Mouse (Mus musculus) kidney, embryonic 16.5 days (tissue): Measurements from ENCODE around the gene Megf11. TPM values are rescaled to one million over a fixed set of nuclear protein-coding genes. Genes with fewer than 3 reads are reported as not detected.

ENCODE experiments used
- ATAC-seq: fragments of 200-750 bp; cut with Nextera tagmentation; 2 replicates; pipeline ENCODE4 v1.8.0; 2017; ENCODE audit warnings: moderate TSS enrichment; ENCODE audit not compliant: low FRiP score, low TSS enrichment
- H3K27ac ChIP-seq: fragments of 300-500 bp; sonication (generic); 2 replicates; pipeline ENCODE4 v1.5.1; 2014; ENCODE audit warnings: low read length
- H3K27me3 ChIP-seq: fragments of 300-500 bp; sonication (generic); 2 replicates; pipeline ENCODE4 v1.6.1; 2014; ENCODE audit warnings: low read length, control low read depth, mixed read lengths; ENCODE audit not compliant: insufficient read depth
- H3K36me3 ChIP-seq: fragments of 300-500 bp; sonication (generic); 2 replicates; pipeline ENCODE4 v1.6.1; 2014; ENCODE audit warnings: low read length, control low read depth, mixed read lengths; ENCODE audit not compliant: insufficient read depth
- H3K4me1 ChIP-seq: fragments of 300-500 bp; sonication (generic); 2 replicates; pipeline ENCODE4 v1.6.1; 2014; ENCODE audit warnings: low read length, control low read depth, mixed read lengths; ENCODE audit not compliant: insufficient read depth
- H3K4me2 ChIP-seq: fragments of 300-500 bp; sonication (generic); replicated peaks from 2 replicates; pipeline ENCODE4 v1.6.1; 2014; ENCODE audit warnings: low read depth, low read length
- H3K4me3 ChIP-seq: fragments of 300-500 bp; sonication (generic); 2 replicates; pipeline ENCODE4 v1.5.1; 2014; ENCODE audit warnings: mild to moderate bottlenecking, low read length
- H3K9ac ChIP-seq: fragments of 300-500 bp; sonication (generic); replicated peaks from 2 replicates; pipeline ENCODE4 v1.6.1; 2014; ENCODE audit warnings: low read length
- H3K9me3 ChIP-seq: fragments of 300-500 bp; sonication (generic); 2 replicates; pipeline ENCODE4 v1.6.1; 2016; ENCODE audit warnings: low read length, control low read depth
- WGBS: fragments of 180-500 bp; shearing (Covaris S2); extraction: QIAGEN DNeasy Blood & Tissue Kit; methylation state at CpG from one replicate; pipeline ENCODE4 v1.1.7; 2014; 5-methylcytosine and 5-hydroxymethylcytosine counted together
- polyA plus RNA-seq: library from polyadenylated mRNA; unstranded; fragments of >200 nt; fragmentation: Nextera tagmentation; extraction: Ambion mirVana; gene quantifications from 2 replicates; pipeline ENCODE4 v1.2.1, GENCODE M21; 2015

Gene Megf11
- polyA plus RNA-seq, 1 experiment from 2014 or later: 4.7 TPM

GRCm38 (mm10) chr9:64612984-64613649 lies 227.7 kb downstream of the Megf11 start:
- H3K4me3 ChIP-seq: no peak overlapping the region
- no peak for ATAC-seq
- peaks cover 10% of the 10 kb centered on the region; the same call in 1 of the 2 replicates for H3K4me1 ChIP-seq
- H3K36me3 ChIP-seq: no peaks in the 10 kb centered on the region
- no peaks in the 10 kb centered on the region for H3K9me3 ChIP-seq
- no peak overlapping the region for H3K4me2 ChIP-seq
- no peak overlapping the region for H3K27ac ChIP-seq
- WGBS: 55% methylated on average over 7 of the region's 7 CpGs
- no peaks in the 10 kb centered on the region for H3K27me3 ChIP-seq
- H3K9ac ChIP-seq: no peak overlapping the region

DNA sequence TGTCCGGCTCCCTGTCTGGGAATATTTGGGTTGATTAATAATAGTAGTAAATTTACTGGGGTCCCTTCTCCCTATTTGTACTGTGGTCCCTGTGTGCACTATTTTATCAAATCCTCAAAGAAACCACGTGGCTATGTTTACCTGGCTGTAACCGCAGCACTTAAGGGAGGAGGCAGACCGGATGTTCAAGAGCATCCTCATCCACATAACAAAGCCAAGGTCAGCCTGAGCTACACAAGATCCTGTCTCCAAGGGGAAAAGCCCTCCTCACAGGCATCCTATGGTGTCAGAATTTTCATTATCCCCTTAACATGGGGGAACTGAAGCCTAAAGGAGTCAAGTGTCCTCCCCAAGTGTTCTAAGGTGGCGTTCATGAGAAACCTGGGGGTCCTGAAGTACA lies 232.0 kb downstream of the Megf11 start:
- Histone ChIP-seq H3K9me3 (no peaks in the 10 kb centered on the region), H3K27me3 (no peaks in the 10 kb centered on the region), H3K4me1 (peaks cover 23% of the 10 kb centered on the region; the same call in 1 of the 2 replicates), H3K4me2 (no peak overlapping the region), H3K36me3 (no peaks in the 10 kb centered on the region), H3K27ac (no peak overlapping the region), H3K4me3 (no peak overlapping the region), H3K9ac (no peak overlapping the region)
- WGBS: 54% methylated on average over 5 of the region's 5 CpGs
- no peak for ATAC-seq

GRCm38 (mm10) chr9:64618433-64618832 lies 233.0 kb downstream of the Megf11 start:
- 55% methylated on average over 3 of the region's 3 CpGs for WGBS
- no peak for ATAC-seq
- no peak overlapping the region for H3K9ac ChIP-seq
- no peaks in the 10 kb centered on the region for H3K36me3 ChIP-seq
- peak overlapping the region; percentile 27 for H3K27ac ChIP-seq
- H3K4me2 ChIP-seq: no peak overlapping the region
- no peaks in the 10 kb centered on the region for H3K9me3 ChIP-seq
- no peaks in the 10 kb centered on the region; the same call in 1 of the 2 replicates for H3K27me3 ChIP-seq
- H3K4me1 ChIP-seq: peaks cover 19% of the 10 kb centered on the region; the same call in 1 of the 2 replicates
- no peak overlapping the region for H3K4me3 ChIP-seq

GRCm38 (mm10) chr9:64619440-64619839 lies 234.0 kb downstream of the Megf11 start:
- Histone ChIP-seq H3K9ac (no peak overlapping the region), H3K27ac (peak overlapping the region; percentile 66), H3K4me3 (no peak overlapping the region), H3K9me3 (no peaks in the 10 kb centered on the region), H3K27me3 (no peaks in the 10 kb centered on the region; the same call in 1 of the 2 replicates), H3K4me1 (peaks cover 19% of the 10 kb centered on the region; the same call in 1 of the 2 replicates), H3K4me2 (no peak overlapping the region), H3K36me3 (no peaks in the 10 kb centered on the region)
- WGBS: 50% methylated on average over 10 of the region's 10 CpGs
- ATAC-seq: peak; percentile 74; the same call in 1 of the 2 replicates

DNA sequence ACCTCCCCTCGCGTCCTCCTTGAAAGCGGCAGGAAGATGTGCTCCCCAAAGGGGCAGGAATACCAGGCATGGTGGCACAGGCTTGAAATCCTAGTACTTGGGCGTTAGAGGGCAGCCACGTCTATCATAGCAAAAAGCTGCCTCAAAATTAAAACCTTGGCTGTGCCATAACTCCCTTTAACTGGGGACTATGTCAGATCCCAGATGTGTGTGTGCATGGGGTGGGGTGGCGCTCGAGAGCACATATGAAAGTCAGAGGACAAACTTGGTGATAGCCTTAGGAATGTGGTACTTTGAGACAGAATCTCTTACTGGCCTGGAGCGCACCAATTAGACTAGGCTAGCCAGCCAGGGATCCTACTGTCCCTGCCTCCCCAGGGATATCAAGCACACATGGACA lies 235.2 kb downstream of the Megf11 start:
- Histone ChIP-seq H3K4me3 (no peak overlapping the region), H3K9ac (no peak overlapping the region), H3K4me2 (no peak overlapping the region), H3K4me1 (peaks cover 19% of the 10 kb centered on the region; the same call in 1 of the 2 replicates), H3K36me3 (no peaks in the 10 kb centered on the region), H3K9me3 (no peaks in the 10 kb centered on the region), H3K27me3 (no peaks in the 10 kb centered on the region; the same call in 1 of the 2 replicates), H3K27ac (no peak overlapping the region)
- no peak for ATAC-seq
- 56% methylated on average over 8 of the region's 8 CpGs for WGBS

DNA sequence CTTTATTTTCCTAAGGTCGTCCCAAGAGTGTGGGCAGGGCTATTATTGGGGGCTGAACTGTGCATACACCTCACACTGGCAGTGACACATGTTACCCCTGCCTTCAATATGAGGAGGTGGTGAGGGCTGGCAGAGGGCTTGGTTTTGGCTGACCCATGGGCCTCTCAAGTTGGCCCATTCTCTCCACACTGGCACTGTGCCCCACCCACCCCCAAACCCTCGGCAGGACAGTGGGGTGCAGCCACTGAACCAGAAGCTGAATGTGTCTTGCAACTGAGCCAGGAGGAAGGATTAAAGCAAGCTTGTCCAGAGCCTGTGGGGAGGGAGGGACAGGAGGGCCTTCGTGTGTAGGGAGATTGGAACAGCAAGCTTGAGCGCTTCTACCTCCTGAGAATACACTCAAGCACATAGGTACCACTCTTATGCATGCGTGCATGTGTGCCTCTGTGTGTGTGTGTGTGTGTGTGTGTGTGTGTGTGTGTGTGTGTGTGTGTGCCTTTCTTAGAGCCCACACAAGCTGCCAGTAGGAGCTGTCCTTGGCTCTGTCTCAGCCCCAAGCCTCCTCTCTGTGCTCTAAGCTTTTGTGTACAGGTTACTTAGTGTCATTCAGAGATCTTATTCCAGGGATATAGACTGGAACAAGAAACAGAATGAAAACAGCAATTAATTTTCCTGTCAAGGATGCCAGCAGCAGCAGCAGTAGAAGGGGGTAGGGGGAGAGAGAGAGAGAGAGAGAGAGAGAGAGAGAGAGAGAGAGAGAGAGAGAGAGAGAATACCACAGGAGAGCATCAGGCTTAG lies 236.3 kb downstream of the Megf11 start:
- Histone ChIP-seq H3K4me2 (no peak overlapping the region), H3K27ac (no peak overlapping the region), H3K4me3 (no peak overlapping the region), H3K4me1 (peaks cover 19% of the 10 kb centered on the region; the same call in 1 of the 2 replicates), H3K36me3 (no peaks in the 10 kb centered on the region), H3K9me3 (no peaks in the 10 kb centered on the region), H3K9ac (no peak overlapping the region), H3K27me3 (no peaks in the 10 kb centered on the region; the same call in 1 of the 2 replicates)
- no peak for ATAC-seq
- 52% methylated on average over 5 of the region's 5 CpGs for WGBS

DNA sequence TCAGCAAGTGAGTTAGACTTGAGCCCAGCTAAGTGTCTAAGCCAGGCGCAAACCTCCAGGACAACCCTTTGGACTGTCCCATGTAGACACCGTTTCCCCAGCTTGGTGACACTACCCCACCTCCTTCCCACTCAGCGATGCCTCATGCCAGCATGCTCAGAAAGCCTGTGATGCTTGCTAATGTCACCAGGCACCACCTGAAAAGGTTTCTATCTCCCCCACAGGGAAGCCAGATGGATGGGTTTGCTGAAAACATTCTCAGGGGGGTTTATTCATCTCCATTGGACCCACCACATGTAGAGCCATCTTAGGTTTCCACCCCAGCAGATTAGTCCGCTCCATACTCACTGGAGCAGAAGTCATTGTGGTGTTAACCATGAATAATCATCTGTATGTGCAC lies 237.9 kb downstream of the Megf11 start:
- no peaks in the 10 kb centered on the region; the same call in 1 of the 2 replicates for H3K27me3 ChIP-seq
- no peaks in the 10 kb centered on the region for H3K9me3 ChIP-seq
- H3K36me3 ChIP-seq: no peaks in the 10 kb centered on the region
- WGBS: 92% methylated on average over 4 of the region's 4 CpGs
- H3K9ac ChIP-seq: no peak overlapping the region
- peaks cover 11% of the 10 kb centered on the region; the same call in 1 of the 2 replicates for H3K4me1 ChIP-seq
- H3K4me2 ChIP-seq: no peak overlapping the region
- H3K4me3 ChIP-seq: no peak overlapping the region
- no peak for ATAC-seq
- no peak overlapping the region for H3K27ac ChIP-seq

DNA sequence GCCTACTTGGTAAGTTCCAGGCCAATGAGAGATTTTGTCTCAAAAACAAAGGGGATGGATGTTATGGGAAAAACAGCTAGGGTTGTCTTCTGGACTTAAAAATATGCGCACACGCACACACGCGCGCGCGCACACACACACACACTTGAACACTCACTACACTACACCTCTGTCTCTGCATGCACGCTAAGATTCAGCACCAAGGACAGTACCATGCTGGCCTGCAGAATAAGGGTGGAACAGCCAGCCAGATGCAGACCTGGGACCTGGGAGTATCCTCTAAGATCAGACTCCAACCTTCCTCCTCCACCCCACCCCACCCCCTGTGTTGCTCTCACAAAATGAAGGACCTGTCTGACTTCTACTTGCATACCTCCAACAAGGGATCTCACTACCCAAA lies 239.1 kb downstream of the Megf11 start:
- ATAC-seq: no peak; the same call in 1 of the 2 replicates
- Histone ChIP-seq H3K9me3 (no peaks in the 10 kb centered on the region), H3K27me3 (no peaks in the 10 kb centered on the region; the same call in 1 of the 2 replicates), H3K4me3 (no peak overlapping the region), H3K9ac (no peak overlapping the region), H3K27ac (no peak overlapping the region), H3K4me1 (peaks cover 7% of the 10 kb centered on the region; the same call in 1 of the 2 replicates), H3K4me2 (no peak overlapping the region), H3K36me3 (no peaks in the 10 kb centered on the region)
- 66% methylated on average over 8 of the region's 8 CpGs for WGBS

DNA sequence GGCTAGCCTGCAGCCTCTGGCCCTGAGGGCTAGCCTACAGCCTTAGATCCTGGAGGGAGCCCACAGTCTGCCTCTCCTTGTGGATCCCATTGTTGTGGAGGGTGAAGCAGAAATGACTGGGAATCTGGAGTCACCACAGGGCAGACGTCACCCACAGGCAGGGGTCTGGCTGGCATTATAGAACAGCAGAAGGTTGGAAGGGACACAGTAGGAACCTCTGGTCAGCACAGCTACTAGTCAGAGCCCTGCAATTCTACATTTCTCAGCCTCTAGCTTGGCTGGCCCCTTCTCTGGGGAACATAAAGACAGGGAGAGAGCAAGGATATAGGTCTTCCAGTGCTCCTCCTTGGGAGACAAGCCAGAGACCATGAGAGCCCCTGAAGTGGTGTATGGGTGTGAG lies 244.4 kb downstream of the Megf11 start:
- Histone ChIP-seq H3K4me1 (peaks cover 4% of the 10 kb centered on the region; the same call in 1 of the 2 replicates), H3K9ac (no peak overlapping the region), H3K27me3 (no peaks in the 10 kb centered on the region), H3K4me2 (no peak overlapping the region), H3K36me3 (no peaks in the 10 kb centered on the region), H3K4me3 (no peak overlapping the region), H3K9me3 (no peaks in the 10 kb centered on the region), H3K27ac (no peak overlapping the region)
- no peak for ATAC-seq
- WGBS: 50% methylated on average over 1 of the region's 1 CpGs

GRCm38 (mm10) chr9:64633169-64633568 lies 247.7 kb downstream of the Megf11 start:
- H3K27ac ChIP-seq: no peak overlapping the region
- 85% methylated on average over 3 of the region's 3 CpGs for WGBS

More at GRCm38 (mm10) chr9:64633169-64633568, 247.7 kb downstream of the Megf11 start:
- no peaks in the 10 kb centered on the region for H3K9me3 ChIP-seq
- H3K4me3 ChIP-seq: no peak overlapping the region
- no peak for ATAC-seq
- peaks cover 16% of the 10 kb centered on the region for H3K4me1 ChIP-seq
- H3K27me3 ChIP-seq: no peaks in the 10 kb centered on the region
- H3K4me2 ChIP-seq: no peak overlapping the region
- no peak overlapping the region for H3K9ac ChIP-seq
- no peaks in the 10 kb centered on the region for H3K36me3 ChIP-seq
